Mouse (Mus musculus) hindbrain, embryonic 10.5 days (tissue): ENCODE data around the gene Zfp146. TPM values are rescaled to one million over a fixed set of nuclear protein-coding genes. Genes with fewer than 3 reads are reported as not detected.

Source experiments
- DNase-seq: peaks from one replicate; pipeline ENCODE4 v3.0.0-alpha.2; 2017; ENCODE audit warnings: low spot score
- H3K27ac ChIP-seq: fragments of 300-500 bp; sonication (generic); 2 replicates; pipeline ENCODE4 v1.5.1; 2016; ENCODE audit warnings: mild to moderate bottlenecking, moderate library complexity
- H3K27me3 ChIP-seq: fragments of 300-500 bp; sonication (generic); 2 replicates; pipeline ENCODE4 v1.6.1; 2016; ENCODE audit warnings: mild to moderate bottlenecking; ENCODE audit not compliant: poor library complexity, insufficient read depth, severe bottlenecking
- H3K36me3 ChIP-seq: fragments of 300-500 bp; sonication (generic); 2 replicates; pipeline ENCODE4 v1.6.1; 2016; ENCODE audit warnings: mild to moderate bottlenecking, moderate library complexity
- H3K4me1 ChIP-seq: fragments of 300-500 bp; sonication (generic); replicated peaks from 2 replicates; pipeline ENCODE4 v1.6.1; 2016; ENCODE audit warnings: mild to moderate bottlenecking
- H3K4me3 ChIP-seq: fragments of 300-500 bp; sonication (generic); 2 replicates; pipeline ENCODE4 v1.5.1; 2016; ENCODE audit warnings: mild to moderate bottlenecking, moderate library complexity
- H3K9me3 ChIP-seq: fragments of 300-500 bp; sonication (generic); 2 replicates; pipeline ENCODE4 v1.6.1; 2016; ENCODE audit warnings: mild to moderate bottlenecking, moderate library complexity
- WGBS: fragments of 180-500 bp; shearing (Covaris S2); methylation state at CpG from one replicate; pipeline ENCODE4 v1.1.7; 2016; 5-methylcytosine and 5-hydroxymethylcytosine counted together
- polyA plus RNA-seq: library from polyadenylated mRNA; unstranded; fragments of >200 nt; fragmentation: Nextera tagmentation; extraction: Ambion mirVana; gene quantifications from 2 replicates; pipeline ENCODE4 v1.2.1, GENCODE M21; 2016

The Zfp146 gene
- polyA plus RNA-seq, 1 experiment from 2014 or later: 10.5 TPM

DNA sequence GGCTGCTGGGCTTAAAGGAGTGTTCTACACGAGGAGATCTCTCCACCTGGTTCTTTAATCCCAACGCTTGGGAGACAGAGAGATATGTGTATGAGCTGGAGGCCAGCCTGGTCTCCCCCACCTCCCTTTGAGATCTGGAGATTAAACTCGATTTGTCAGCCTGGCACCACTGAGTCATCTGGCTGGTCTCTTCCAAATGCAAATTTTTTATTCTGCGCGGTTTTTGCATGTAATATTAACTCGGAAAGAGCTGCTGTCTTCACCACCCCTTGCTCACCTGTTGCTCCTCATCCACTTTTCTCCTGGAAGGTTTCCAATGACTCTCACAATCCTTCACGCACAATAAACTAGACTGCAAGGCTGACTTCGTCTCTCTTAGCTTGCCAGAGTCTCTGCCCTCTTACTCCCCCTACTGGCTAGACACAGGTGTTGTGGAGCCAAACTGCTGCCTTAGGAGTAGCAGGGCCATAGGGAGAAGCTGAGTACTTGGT, 29.0 kb upstream of the Zfp146 start, which contains the start of gene Capns1:
TSS of gene Capns1 (minus strand) at position 331 of the 491 bp plus-strand sequence.
- H3K4me1 ChIP-seq: peaks cover 26% of the 10 kb centered on the region
- DNase-seq: peak; percentile 75
- no peaks in the 10 kb centered on the region for H3K36me3 ChIP-seq
- H3K27ac ChIP-seq: 0 out of 2 replicates have a peak within 1 kb of the TSS, but pooled peaks have one; percentile 35
- H3K9me3 ChIP-seq: no peaks in the 10 kb centered on the region
- no peaks in the 10 kb centered on the region for H3K27me3 ChIP-seq
- 12% methylated on average over 8 of the region's 8 CpGs for WGBS
- H3K4me3 ChIP-seq: peak within 1 kb of the TSS; percentile 31

DNA sequence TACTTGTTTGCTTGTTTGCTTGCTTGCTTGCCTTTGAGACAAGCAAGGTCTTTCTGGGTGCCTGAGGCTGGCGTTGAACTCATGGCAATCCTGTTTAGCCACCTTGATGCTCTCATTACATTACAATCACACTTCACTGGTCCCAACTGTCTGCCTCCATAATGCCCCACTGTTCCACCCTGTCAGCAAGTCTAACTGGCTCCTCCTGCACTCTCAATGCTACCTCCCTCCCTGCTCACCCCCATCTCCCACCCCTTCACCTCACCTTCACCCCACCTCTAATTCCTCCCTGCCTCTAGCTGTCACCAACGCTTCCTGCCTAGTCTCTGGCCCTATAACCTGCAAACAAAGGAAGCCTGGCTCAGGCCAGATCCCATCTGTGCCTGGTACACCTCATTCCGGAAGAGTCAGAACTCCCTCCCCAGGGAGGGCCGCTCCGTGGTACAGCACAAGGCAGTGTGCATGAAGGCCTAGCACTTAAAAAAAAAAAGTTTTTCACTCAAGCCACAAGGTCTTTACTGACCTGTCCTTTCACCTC, 28.1 kb upstream of the Zfp146 start:
- Histone ChIP-seq H3K27ac (0 out of 2 replicates have a peak overlapping the region, but pooled peaks have one; percentile 35), H3K9me3 (no peaks in the 10 kb centered on the region), H3K4me1 (peaks cover 35% of the 10 kb centered on the region), H3K27me3 (no peaks in the 10 kb centered on the region), H3K36me3 (peaks cover 2% of the 10 kb centered on the region; the same call in 1 of the 2 replicates), H3K4me3 (no peak overlapping the region)
- WGBS: 80% methylated on average over 5 of the region's 5 CpGs
- no peak for DNase-seq

- Histone ChIP-seq H3K9me3 (no peaks in the 10 kb centered on the region), H3K4me3 (no peak overlapping the region; the same call in 1 of the 2 replicates), H3K27ac (no peak overlapping the region; the same call in 1 of the 2 replicates), H3K27me3 (no peaks in the 10 kb centered on the region), H3K4me1 (peaks cover 36% of the 10 kb centered on the region), H3K36me3 (peaks cover 17% of the 10 kb centered on the region)
- no peak for DNase-seq
- WGBS: 85% methylated on average over 6 of the region's 6 CpGs
Measured at GRCm38 (mm10) chr7:30196171-30196570, 26.6 kb upstream of the Zfp146 start.

DNA sequence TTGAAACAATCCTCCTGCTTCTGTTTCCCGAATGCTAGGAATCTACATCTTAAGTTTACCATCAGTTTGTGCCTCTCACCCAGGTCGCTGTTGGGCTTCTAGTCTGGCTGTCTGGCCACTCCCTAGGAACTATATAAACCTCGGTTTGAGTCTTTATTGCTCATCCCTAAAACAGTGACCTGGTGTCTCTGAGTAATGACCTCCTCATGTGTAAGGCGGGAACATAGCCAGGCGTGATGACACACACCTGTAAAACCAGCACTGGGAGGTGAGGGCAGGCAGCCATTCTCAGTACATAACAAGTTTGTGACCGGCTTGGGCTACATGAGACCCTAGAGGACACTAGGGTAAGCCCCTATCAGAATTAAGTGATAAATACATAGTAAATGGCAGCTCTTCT, 25.9 kb upstream of the Zfp146 start:
- H3K4me1 ChIP-seq: peaks cover 35% of the 10 kb centered on the region
- H3K9me3 ChIP-seq: no peaks in the 10 kb centered on the region
- H3K27me3 ChIP-seq: no peaks in the 10 kb centered on the region
- 72% methylated on average over 6 of the region's 6 CpGs for WGBS
- peak overlapping the region; percentile 82 for H3K4me3 ChIP-seq
- no peak for DNase-seq
- peaks cover 24% of the 10 kb centered on the region for H3K36me3 ChIP-seq
- H3K27ac ChIP-seq: peak overlapping the region; percentile 89

- H3K9me3 ChIP-seq: no peaks in the 10 kb centered on the region
- peaks cover 35% of the 10 kb centered on the region for H3K4me1 ChIP-seq
- H3K4me3 ChIP-seq: peak overlapping the region; percentile 82
- H3K27ac ChIP-seq: peak overlapping the region; percentile 89
- no peaks in the 10 kb centered on the region for H3K27me3 ChIP-seq
- peak; percentile 98 for DNase-seq
- WGBS: 0% methylated on average over 28 of the region's 28 CpGs
- H3K36me3 ChIP-seq: peaks cover 30% of the 10 kb centered on the region
Measured at GRCm38 (mm10) chr7:30194884-30195283, 25.3 kb upstream of the Zfp146 start.

- H3K9me3 ChIP-seq: no peaks in the 10 kb centered on the region
- H3K36me3 ChIP-seq: peaks cover 31% of the 10 kb centered on the region
- peak overlapping the region; percentile 82 for H3K4me3 ChIP-seq
- H3K27ac ChIP-seq: peak overlapping the region; percentile 89
- H3K27me3 ChIP-seq: no peaks in the 10 kb centered on the region
- WGBS: 1% methylated on average over 26 of the region's 26 CpGs
- peaks cover 35% of the 10 kb centered on the region for H3K4me1 ChIP-seq
- no peak for DNase-seq
Measured at GRCm38 (mm10) chr7:30194101-30194831, 24.7 kb upstream of the Zfp146 start.

DNA sequence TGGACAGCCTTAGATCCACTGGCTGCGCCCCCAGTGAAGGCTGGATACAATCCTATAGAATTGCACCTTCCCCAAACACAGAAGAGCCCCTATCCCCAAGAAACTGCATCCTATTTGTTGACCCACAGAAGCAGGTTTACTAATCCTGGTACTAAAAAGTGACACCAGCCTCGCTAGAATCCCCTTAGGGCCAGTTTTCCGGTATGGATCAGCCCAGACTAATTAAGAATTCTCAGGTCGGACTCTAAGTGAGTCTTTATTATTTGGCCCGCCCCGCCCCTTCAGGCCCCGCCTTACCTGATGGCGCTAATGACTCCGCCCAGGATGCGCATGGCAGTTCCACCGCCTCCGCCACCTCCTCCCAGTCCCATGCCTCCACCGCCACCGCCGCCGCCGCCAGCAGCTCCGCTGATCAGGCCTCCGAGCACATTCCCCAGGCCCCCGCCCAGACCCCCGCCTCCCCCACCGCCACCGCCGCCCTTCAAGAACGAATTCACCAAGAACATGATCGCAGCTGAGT, 24.1 kb upstream of the Zfp146 start:
- DNase-seq: peak; percentile 85
- H3K36me3 ChIP-seq: peaks cover 38% of the 10 kb centered on the region
- peaks cover 34% of the 10 kb centered on the region for H3K4me1 ChIP-seq
- H3K9me3 ChIP-seq: no peaks in the 10 kb centered on the region
- WGBS: under 1% methylated on average over 26 of the region's 26 CpGs
- peak overlapping the region; percentile 89 for H3K27ac ChIP-seq
- no peaks in the 10 kb centered on the region for H3K27me3 ChIP-seq
- peak overlapping the region; percentile 82 for H3K4me3 ChIP-seq

- H3K27me3 ChIP-seq: no peaks in the 10 kb centered on the region
- DNase-seq: no peak
- H3K4me1 ChIP-seq: peaks cover 30% of the 10 kb centered on the region
- 18% methylated on average over 9 of the region's 9 CpGs for WGBS
- no peaks in the 10 kb centered on the region for H3K9me3 ChIP-seq
- peak overlapping the region; percentile 82 for H3K4me3 ChIP-seq
- H3K27ac ChIP-seq: peak overlapping the region; percentile 89
- peaks cover 44% of the 10 kb centered on the region for H3K36me3 ChIP-seq
Measured at GRCm38 (mm10) chr7:30193013-30193412, 23.5 kb upstream of the Zfp146 start.

DNA sequence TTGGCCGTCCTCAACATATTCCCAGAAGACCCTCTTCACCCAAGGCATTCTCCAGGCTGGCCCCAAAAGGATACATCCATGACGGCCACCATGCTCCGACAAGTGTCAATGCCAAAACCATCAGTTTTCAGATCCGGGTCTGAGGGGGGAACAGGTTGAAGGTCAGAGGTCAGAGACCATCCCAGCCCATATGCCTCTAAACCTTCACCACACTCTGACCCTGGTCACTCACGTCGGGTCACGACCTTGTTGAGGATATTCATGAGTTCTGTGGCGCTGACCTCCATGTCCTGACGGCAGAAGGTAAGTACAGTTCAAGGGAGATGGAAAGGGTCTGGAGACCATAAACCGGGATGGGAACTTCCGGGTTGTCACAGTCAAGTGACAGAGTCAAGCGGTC, 22.5 kb upstream of the Zfp146 start:
- H3K4me1 ChIP-seq: peaks cover 27% of the 10 kb centered on the region
- 90% methylated on average over 12 of the region's 12 CpGs for WGBS
- H3K27ac ChIP-seq: no peak overlapping the region
- H3K9me3 ChIP-seq: no peaks in the 10 kb centered on the region
- DNase-seq: no peak
- H3K4me3 ChIP-seq: peak overlapping the region; percentile 82; the same call in 1 of the 2 replicates
- no peaks in the 10 kb centered on the region for H3K27me3 ChIP-seq
- H3K36me3 ChIP-seq: peaks cover 53% of the 10 kb centered on the region

DNA sequence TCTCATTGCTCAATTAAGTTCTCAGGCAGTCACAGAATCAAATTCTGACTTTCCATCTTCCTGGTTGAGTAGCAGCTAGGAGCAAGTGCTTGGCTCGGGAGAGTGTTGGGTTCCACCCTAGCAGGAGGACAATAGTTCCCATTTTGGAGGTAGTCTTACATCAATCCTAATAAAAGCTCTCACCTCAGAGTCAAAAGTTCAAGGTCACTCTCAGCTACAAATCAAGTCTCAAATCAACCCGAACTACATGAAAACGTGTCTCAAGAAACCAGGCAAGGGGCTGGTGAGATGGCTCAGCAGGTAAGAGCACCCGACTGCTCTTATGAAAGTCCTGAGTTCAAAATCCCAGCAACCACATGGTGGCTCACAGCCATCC, 19.6 kb upstream of the Zfp146 start:
- peaks cover 75% of the 10 kb centered on the region for H3K36me3 ChIP-seq
- WGBS: 91% methylated on average over 4 of the region's 4 CpGs

DNA sequence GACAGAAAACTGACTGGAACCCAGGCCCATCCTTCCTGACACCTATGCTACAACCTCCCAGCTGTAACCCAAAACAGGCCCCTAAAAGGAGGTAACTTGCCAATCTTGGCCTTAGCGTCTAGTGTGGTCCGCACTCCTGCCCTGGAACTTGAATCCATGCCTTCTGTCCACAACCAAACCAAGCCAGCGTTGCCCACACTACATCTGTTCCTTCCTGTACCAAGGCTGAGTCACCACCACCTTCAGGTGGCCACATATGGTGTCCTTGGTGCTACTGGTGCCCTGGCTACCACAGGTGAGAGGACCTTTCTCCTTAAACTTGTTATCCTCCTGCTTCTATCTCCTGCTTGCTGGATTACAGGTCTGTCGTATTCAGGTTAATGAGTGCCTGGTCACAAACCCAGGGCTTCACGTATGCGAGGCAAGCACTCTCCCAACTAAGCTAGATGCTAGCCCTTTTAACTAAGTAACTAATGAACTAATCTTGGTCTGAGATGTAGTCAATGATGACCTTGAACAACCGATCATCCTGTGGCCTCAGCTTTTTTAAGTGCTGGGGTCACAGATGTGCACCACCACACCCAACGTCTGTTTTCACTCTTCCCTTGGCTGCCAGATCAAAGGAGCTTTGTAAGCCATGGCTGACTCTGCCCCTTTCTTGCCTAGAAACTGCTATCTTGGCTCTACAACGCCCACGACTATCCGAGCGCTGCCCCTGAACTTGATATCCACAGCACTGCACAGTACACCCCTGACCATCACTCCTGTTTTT, 19.0 kb upstream of the Zfp146 start:
- Histone ChIP-seq H3K4me1 (peaks cover 26% of the 10 kb centered on the region), H3K27me3 (no peaks in the 10 kb centered on the region), H3K36me3 (peaks cover 75% of the 10 kb centered on the region), H3K27ac (no peak overlapping the region), H3K9me3 (no peaks in the 10 kb centered on the region), H3K4me3 (no peak overlapping the region)
- DNase-seq: no peak
- WGBS: 87% methylated on average over 12 of the region's 12 CpGs

More for the DNA sequence above, 19.6 kb upstream of the Zfp146 start:
- no peak overlapping the region for H3K27ac ChIP-seq
- DNase-seq: no peak
- H3K4me3 ChIP-seq: no peak overlapping the region
- peaks cover 24% of the 10 kb centered on the region for H3K4me1 ChIP-seq
- no peaks in the 10 kb centered on the region for H3K9me3 ChIP-seq
- no peaks in the 10 kb centered on the region for H3K27me3 ChIP-seq

- 74% methylated on average over 13 of the region's 13 CpGs for WGBS
- Histone ChIP-seq H3K9me3 (no peaks in the 10 kb centered on the region), H3K27ac (no peak overlapping the region), H3K36me3 (peaks cover 54% of the 10 kb centered on the region), H3K27me3 (no peaks in the 10 kb centered on the region), H3K4me3 (peak overlapping the region; percentile 45; the same call in 1 of the 2 replicates), H3K4me1 (peaks cover 15% of the 10 kb centered on the region)
- DNase-seq: no peak
Measured at GRCm38 (mm10) chr7:30184641-30185348, 15.2 kb upstream of the Zfp146 start.
